Mouse (Mus musculus) cerebellum, adult 2 months (tissue): ENCODE data around the gene Fut11. TPM values are rescaled to one million over a fixed set of nuclear protein-coding genes. Genes with fewer than 3 reads are reported as not detected.
A peak's percentile ranks its signal among the peaks of the same experiment; 100 is the strongest.

Source experiments
- DNase-seq, 2 experiments: peaks; one replicate each; pipeline ENCODE4 v3.0.0; 2021
- H3K27ac ChIP-seq: fragments of 200-500 bp; 2 replicates; pipeline ENCODE4 v1.5.1; 2012; ENCODE audit warnings: low read length, control low read depth, inconsistent platforms; ENCODE audit not compliant: insufficient read depth
- H3K27me3 ChIP-seq: fragments of 200-500 bp; 2 replicates; pipeline ENCODE4 v1.6.1; 2012; ENCODE audit warnings: inconsistent platforms, mild to moderate bottlenecking, low read length, moderate library complexity; ENCODE audit not compliant: control insufficient read depth, insufficient read depth
- H3K4me1 ChIP-seq: fragments of 200-500 bp; 2 replicates; pipeline ENCODE4 v1.6.1; 2011; ENCODE audit warnings: low read length; ENCODE audit not compliant: control insufficient read depth, insufficient read depth
- H3K4me3 ChIP-seq: fragments of 200-500 bp; replicated peaks from 2 replicates; pipeline ENCODE3; 2011; ENCODE audit warnings: mild to moderate bottlenecking, low read depth, low read length, control low read depth; ENCODE audit not compliant: insufficient read depth
- CTCF ChIP-seq: fragments of 200-500 bp; IDR thresholded peaks from 2 replicates; pipeline ENCODE4 v1.5.1; 2011; ENCODE audit warnings: low read depth, mild to moderate bottlenecking, control low read depth, low read length, moderate library complexity, borderline replicate concordance; ENCODE audit not compliant: insufficient read depth
- POLR2A ChIP-seq: fragments of 200-500 bp; IDR thresholded peaks from 2 replicates; pipeline ENCODE4 v1.6.1; 2011; ENCODE audit warnings: low read length, control low read depth, borderline replicate concordance; ENCODE audit not compliant: insufficient read depth
- WGBS: fragments of 180-500 bp; shearing (Covaris S2); methylation state at CpG from one replicate; pipeline ENCODE4 v1.1.7; 2018; 5-methylcytosine and 5-hydroxymethylcytosine counted together
- polyA plus RNA-seq: library from polyadenylated mRNA; depleted of rRNA; stranded (reverse); fragments of >200 nt; gene quantifications from 2 replicates; pipeline ENCODE4 v1.2.3, GENCODE M21; 2012

The Fut11 gene
- polyA plus RNA-seq, 1 experiment: 15.9 TPM

DNA sequence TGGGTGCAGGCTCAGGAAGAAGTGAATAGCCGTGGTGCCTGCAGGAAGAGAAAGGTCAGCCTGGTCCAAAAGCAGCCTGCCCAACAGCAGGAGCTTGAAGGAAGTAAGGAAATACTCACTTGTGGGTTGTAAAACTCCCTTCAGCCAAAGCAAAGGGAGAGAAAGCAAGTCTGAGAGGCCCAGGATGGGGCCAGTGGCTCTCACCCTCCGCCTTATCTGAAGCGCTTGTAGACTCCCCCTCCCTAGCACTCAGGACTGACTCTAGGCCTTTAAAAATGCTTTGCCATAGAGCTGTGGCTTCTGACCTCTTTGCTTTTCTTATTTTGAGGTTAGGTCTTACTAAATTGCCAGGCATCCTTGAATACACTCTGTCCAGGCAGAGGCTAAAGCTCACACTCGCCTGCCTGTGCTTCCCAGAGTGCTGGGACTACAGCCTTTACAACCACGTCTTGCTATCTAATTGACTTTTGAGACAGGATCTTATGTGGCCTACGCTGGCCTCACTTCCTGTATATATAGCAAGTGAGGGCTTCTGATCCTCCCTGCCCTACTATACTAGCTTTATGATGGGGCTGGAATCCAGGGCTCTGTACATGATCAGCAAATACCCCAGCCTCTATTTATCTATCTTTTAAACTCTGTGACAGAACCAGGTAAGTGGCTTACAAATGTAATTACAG lies 31.0 kb downstream of the Fut11 start:
- H3K27me3 ChIP-seq: no peaks in the 10 kb centered on the region
- DNase-seq: no peak
- H3K4me3 ChIP-seq: no peak overlapping the region
- H3K27ac ChIP-seq: no peak overlapping the region
- H3K4me1 ChIP-seq: no peaks in the 10 kb centered on the region
- WGBS: 80% methylated on average over 6 of the region's 6 CpGs
- TF ChIP-seq POLR2A (no peak), CTCF (no peak)

DNA sequence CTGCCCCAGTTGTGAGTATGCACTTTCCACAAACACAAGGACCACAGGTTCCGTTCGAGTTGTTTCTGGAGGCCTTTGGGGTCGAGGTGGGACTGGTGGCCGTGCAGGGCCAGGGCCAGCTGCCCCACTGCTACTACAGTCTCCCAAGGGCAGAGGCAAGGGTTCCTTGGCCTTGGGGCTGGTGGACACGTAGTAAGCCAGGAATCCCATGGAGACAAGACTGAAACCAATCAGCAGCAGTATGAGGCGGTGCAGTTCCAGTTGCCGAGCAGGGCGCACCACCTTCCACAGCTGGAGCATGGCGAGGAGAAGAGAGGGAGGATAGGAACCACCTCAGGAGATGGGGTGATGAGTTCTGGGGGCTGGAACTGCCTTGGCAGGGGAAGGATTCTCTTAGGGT lies 35.1 kb downstream of the Fut11 start:
- WGBS: 86% methylated on average over 9 of the region's 9 CpGs
- Histone ChIP-seq H3K27ac (no peak overlapping the region), H3K4me1 (peaks cover 3% of the 10 kb centered on the region; the same call in 1 of the 2 replicates), H3K4me3 (no peak overlapping the region), H3K27me3 (no peaks in the 10 kb centered on the region)
- no peak for TF ChIP-seq POLR2A
- TF ChIP-seq CTCF: no peak
- DNase-seq: no peak

DNA sequence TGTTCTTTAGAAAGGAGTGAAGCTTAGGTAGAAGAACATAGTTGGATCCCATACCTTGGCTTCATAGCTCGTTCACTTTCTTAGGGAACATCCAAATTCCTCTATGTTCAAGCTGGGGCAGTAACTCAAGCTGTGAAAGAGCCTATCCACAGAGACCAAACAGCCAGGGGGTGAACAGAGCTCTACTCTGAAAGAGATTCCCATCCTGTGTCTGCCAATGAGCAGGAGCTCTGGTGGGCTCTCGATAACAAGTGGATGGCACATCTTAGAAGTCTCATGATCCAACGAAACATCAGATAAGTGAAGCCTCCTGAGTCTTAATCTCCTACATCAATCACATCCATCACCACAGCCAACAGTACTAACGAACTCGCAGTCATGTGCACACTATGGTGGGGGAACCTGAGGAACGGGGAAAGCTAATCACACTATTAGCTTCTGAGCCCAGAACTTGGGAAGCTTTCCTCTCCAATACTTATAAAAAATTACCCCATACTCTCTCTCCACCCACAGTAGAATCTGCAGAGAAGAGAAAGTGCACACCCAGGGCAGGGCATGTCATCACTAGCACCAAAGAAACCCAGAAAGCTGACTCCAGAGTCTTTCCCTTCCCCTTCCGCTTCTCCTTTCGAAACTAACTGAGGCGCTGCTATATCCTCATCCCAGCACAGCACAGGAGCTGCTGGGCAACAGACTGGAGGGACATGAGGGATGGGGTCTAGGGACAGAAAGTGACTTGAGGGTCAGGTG lies 36.3 kb downstream of the Fut11 start:
- WGBS: 85% methylated on average over 9 of the region's 9 CpGs
- TF ChIP-seq CTCF: no peak
- TF ChIP-seq POLR2A: no peak
- Histone ChIP-seq H3K4me1 (peaks cover 3% of the 10 kb centered on the region; the same call in 1 of the 2 replicates), H3K27ac (no peak overlapping the region), H3K4me3 (no peak overlapping the region), H3K27me3 (no peaks in the 10 kb centered on the region)
- DNase-seq: no peak

DNA sequence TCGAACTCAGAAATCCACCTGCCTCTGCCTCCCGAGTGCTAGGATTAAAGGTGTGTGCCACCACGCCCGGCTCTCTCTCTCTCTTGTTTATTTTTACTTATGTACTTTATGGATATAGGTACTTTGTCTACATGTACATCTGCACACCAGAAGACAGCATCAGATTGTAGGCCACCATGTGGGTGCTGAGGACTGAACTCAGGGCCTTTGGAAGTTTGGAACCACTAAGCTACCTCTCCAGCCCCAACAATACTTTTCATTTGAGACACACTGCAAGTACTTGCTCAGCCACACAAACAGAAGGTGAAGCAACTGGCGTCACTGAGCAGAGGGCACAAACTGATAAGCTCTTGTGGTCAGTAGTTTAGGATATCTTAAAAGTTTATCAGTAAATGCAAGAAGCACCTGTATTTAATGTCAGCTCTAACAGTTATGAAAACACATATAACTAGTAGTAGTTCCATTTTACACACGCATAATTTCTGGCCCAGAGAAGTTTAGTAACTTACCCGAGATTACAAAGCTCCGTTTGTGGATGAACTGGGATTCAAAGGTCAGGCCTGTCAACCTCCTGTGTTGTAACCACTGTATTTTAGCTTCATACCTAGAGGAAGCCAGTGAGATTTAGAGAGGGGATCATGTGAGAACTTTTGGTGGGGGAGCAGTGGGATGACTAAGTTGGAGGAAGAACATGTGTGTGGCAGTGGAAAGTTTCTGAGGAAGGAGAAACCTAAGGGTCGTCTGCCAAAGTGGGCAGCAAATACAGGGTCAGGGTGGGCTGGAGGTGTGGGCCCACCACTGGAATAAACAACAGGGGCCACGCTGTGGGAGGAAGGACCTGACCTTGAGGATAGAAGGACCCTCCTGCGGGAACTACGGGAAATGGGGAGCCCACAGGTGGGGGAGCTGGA lies 38.5 kb downstream of the Fut11 start:
- TF ChIP-seq CTCF: no peak
- TF ChIP-seq POLR2A: no peak
- H3K27ac ChIP-seq: peak overlapping the region; percentile 83; the same call in 1 of the 2 replicates
- H3K4me1 ChIP-seq: peaks cover 3% of the 10 kb centered on the region; the same call in 1 of the 2 replicates
- H3K27me3 ChIP-seq: no peaks in the 10 kb centered on the region
- 43% methylated on average over 12 of the region's 12 CpGs for WGBS
- peak overlapping the region; percentile 86 for H3K4me3 ChIP-seq
- DNase-seq: no peak

DNA sequence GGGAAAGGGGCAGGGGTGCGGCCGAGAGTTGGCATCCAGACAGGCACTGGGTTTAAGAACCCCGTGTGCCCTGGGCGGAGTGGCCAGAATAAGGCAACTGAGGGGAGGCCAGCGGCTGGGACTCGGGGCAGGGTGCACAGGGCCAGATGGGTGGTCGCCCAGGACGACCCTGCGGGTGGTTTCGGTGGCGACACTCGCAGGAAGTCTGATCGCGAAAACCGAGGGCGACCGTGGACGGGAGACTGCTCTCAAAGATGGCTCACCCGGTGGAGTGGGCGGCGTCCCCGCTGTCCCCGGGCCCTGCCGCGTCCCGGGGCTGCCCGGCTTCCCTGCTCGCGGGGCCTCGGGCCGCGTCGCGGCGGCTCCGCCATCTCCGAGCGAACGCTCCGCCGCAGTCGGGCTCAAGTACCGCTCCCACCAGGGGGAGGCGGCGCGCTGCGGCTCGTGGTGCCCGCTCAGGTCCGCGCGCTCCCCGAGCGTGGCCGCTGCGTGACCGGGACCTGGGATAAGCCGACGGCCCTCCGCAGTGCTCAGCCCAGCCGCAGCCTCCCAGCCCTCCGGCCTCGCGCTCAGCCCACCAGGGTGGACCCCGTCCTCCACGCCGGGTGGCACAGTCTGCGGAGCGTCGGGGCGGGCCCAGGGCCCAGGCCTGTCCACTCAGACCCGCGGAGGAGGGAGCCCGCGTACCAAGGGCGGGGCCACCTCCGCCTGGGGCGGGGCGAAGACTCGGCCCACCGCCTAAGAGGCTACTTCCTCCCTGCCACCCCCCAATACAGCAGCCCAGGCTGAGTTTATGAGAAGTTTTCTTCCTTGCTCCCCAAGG lies 39.4 kb downstream of the Fut11 start, which contains the start of gene Ndst2:
Gene Ndst2, minus strand, starts transcription at position 611 of the 823 bp plus-strand sequence.
- WGBS: under 1% methylated on average over 81 of the region's 81 CpGs
- Histone ChIP-seq H3K4me1 (peaks cover 3% of the 10 kb centered on the region; the same call in 1 of the 2 replicates), H3K27me3 (no peaks in the 10 kb centered on the region), H3K27ac (peak within 1 kb of the TSS; percentile 83), H3K4me3 (peak within 1 kb of the TSS; percentile 86)
- DNase-seq: peak; percentile 90 to 94
- TF ChIP-seq POLR2A (peak; percentile 65), CTCF (no peak)

DNA sequence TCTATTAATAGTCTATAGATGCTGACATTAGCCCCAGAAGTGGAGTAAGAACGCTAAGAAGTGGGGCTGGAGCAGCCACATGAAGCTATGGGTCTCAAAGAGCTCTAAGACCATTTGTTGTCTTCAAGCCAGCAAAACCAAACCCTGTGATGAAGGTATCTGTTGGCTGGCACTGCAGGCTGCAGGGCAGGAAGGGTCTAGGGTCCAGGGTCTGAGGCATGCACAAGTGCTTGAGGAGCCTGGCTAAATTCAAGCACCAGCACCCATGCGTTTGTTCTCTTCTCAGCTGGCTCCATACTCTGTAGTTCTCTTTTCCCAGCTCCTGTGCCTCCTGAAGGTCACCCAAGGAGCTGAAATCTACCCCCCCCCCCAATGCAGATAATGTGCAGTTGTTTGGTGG lies 40.3 kb downstream of the Fut11 start:
- Histone ChIP-seq H3K27me3 (no peaks in the 10 kb centered on the region), H3K27ac (no peak overlapping the region), H3K4me3 (no peak overlapping the region), H3K4me1 (peaks cover 3% of the 10 kb centered on the region; the same call in 1 of the 2 replicates)
- DNase-seq: no peak
- 52% methylated on average over 2 of the region's 2 CpGs for WGBS
- TF ChIP-seq CTCF: no peak
- TF ChIP-seq POLR2A: no peak
